Mouse (Mus musculus) thymus, adult 18-20 months (tissue): ENCODE data around the gene Neurog2.
A peak's percentile ranks its signal among the peaks of the same experiment; 100 is the strongest.

Source experiments
- DNase-seq, 2 experiments: peaks; one replicate each; pipeline ENCODE4 v3.0.0; 2022; ENCODE audit warnings: mixed read lengths in 2 of 2

Neurog2 gene

DNA sequence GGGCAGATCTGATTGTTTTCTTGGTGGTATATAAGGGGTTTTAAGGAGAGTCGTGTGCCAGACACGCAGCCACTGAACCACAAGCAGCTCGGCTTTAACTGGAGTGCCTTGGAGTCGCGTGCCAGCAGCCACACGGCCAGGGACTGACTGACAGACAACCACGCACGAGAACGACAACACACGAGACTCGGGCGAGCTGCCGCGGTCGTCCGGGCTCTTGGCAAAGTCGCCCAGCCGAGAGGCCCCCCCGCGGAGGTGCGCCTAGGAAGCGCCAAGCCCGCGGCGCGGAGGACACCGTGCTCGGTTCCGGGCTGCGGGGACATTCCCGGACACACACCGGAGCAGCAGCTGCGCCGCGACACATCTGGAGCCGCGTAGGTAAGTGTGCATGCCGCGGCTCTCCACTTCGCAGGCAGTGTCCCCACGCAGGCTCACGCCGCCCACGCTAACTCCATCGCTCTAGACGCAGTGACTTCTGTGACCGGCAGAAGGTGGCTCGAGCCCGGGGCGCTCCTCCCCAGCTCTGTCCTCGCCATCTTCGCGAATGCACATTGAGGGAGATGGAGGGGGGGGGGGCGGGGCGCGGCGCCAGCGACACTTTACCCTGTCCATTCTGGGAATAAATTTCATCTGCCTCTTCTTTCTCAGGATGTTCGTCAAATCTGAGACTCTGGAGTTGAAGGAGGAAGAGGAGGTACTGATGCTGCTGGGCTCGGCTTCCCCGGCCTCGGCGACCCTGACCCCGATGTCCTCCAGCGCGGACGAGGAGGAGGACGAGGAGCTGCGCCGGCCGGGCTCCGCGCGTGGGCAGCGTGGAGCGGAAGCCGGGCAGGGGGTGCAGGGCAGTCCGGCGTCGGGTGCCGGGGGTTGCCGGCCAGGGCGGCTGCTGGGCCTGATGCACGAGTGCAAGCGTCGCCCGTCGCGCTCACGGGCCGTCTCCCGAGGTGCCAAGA lies at the start of gene Neurog2:
Neurog2 (plus strand) TSS at position 56 of the 953 bp plus-strand sequence.
- no peak for DNase-seq

GRCm38 (mm10) chr3:127597136-127597535 lies 35.8 kb upstream of the Neurog2 start:
- no peak for DNase-seq

- no peak for DNase-seq
Observed at GRCm38 (mm10) chr3:127608109-127608508, 24.8 kb upstream of the Neurog2 start.

- peak; percentile 43 to 62 for DNase-seq
Observed at GRCm38 (mm10) chr3:127625296-127625695, 7.6 kb upstream of the Neurog2 start.

DNA sequence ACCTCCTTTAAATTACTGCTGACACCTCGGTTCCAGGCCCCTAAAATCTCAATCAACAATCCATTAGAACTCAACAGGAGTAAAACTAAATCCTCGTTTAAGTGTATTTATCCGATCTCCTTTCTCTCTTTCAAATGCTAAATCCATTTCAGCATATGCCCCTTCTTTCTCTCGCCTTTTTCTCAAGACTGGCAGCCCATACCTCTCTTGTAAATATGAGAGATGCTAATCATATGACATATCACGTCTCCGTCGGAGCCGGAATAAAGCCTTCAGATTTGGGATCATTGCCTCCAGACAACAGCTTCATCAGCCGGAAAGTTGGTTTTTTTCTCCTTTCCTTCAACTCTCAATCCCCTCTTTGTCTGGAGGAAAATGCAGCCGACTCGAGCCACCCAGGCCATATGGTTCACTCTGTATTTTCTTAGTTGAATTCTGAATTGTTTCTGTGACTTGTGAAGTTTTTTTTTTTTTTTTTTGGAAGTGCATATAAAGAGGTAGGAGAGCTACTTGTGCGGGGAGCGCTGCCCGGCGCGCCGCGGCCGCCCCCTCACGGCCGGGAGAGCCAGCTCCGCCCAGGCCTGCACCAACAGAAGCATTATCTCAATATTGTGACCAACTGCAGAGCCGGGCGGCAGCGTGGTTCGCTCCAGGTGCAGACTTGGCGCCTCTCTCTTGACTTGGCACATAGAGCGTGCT lies 7.1 kb upstream of the Neurog2 start:
- DNase-seq = no peak

DNA sequence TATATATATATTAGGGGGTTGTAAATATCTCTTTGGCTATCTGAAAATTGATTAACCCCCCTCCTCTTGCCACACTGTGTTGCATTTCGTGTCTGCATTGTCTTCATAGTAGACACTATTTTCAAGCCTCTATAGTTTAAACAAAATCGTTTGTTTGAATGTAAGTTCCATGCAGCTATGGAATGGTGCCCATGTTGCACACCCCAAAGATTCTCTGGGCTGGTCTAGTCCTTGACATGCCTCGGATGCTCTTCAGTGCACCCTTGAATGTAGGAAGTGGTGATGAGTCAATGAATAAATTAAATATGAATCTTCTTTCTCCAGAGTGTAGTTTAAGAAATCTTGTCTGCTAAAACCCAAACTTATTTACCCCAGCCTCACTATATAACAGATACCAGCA lies 6.4 kb upstream of the Neurog2 start:
- DNase-seq = no peak

- no peak for DNase-seq
Observed at GRCm38 (mm10) chr3:127627151-127627955, 5.6 kb upstream of the Neurog2 start.

GRCm38 (mm10) chr3:127627956-127628310 lies 5.0 kb upstream of the Neurog2 start:
- DNase-seq = no peak

- no peak for DNase-seq
Observed at GRCm38 (mm10) chr3:127628311-127629184, 4.4 kb upstream of the Neurog2 start.

DNA sequence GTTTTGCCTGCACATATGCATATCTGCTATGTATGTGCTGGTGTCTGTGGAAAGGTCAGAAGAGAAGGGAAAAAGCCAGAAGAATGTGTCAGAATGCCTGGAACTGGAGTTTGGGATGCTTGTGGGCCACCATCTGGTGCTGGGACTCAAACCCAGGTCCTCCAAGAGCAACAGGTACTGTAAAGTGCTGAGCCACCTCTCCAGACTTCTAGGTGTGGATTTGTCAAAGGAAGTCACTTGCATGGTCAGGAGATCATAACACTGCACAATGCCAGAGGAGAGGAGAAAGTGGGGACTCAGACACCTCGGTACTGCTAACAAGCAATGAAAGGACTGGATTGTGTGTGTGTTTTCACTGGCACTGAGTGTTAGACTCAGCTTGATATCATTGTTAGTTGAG lies 2.7 kb upstream of the Neurog2 start:
- DNase-seq = no peak

DNA sequence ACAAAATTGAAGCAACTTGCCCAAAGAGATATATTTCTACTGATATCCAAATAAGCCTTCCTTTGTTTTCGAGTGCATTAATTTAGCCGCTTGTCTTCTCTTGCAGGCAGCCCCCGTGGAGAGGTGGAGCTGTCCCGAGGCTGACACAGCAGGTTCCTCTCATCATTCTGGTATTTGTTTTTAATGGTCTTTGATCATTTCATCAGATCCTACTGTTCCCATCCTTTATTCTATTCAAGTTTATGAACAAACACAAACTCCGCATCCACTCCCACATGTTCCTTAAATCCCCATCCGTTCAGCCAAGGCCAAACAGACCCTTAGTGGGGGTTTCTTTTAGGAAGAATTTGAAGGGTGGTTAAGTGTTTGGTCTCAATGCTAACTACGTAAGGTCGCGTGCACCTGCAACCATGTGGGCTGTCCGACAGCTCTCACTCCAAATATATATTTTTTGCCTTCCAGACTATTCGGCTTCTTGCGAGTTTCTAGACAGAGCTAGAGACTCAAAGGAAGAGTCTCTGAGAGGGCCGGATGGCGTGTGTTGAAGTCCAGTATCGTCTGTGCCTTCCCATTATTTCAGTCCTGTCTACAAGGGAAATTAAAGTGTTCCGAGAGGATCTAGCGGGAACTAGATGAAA lies 2.1 kb upstream of the Neurog2 start:
- no peak for DNase-seq

DNA sequence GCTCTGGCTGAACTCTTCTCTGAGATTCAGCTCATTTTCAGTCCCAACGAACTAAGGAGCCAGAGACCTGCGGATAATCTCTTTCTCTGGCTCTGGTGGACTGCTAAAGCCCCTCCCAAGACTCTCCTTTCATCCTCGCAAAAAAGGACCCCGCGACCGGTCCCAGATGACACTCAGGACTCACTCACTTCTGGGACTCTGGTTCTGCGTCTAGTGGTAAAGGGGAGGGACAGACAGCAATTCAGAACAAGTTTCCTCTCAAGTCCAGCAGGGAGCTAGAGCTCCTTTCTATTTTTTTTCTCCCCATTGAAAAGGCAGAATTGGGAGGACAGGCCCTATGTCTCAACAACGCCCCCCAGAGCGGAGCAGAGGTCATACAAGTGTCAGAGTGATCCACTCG lies 1.4 kb upstream of the Neurog2 start:
- DNase-seq = no peak

DNA sequence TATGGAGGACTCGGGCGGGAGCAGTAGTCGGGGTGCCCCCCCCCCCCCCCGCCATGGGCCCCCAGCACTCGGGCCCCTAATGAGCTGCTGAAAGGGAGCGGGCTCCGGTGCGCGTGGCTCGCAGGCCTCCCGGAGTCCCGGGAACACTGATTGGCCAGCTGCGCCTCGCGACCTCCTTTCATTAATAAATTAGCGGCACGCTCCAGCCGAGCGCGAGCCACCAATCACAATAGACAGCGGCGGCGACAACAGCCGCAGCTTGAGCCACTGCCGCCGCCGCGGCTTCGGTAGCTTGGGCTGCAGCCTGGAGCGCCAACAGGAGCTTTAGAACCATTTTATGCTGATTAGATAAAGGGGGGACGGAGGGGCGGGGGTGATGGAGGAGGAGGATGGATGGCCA lies 404 bp upstream of the Neurog2 start:
- DNase-seq = no peak

DNA sequence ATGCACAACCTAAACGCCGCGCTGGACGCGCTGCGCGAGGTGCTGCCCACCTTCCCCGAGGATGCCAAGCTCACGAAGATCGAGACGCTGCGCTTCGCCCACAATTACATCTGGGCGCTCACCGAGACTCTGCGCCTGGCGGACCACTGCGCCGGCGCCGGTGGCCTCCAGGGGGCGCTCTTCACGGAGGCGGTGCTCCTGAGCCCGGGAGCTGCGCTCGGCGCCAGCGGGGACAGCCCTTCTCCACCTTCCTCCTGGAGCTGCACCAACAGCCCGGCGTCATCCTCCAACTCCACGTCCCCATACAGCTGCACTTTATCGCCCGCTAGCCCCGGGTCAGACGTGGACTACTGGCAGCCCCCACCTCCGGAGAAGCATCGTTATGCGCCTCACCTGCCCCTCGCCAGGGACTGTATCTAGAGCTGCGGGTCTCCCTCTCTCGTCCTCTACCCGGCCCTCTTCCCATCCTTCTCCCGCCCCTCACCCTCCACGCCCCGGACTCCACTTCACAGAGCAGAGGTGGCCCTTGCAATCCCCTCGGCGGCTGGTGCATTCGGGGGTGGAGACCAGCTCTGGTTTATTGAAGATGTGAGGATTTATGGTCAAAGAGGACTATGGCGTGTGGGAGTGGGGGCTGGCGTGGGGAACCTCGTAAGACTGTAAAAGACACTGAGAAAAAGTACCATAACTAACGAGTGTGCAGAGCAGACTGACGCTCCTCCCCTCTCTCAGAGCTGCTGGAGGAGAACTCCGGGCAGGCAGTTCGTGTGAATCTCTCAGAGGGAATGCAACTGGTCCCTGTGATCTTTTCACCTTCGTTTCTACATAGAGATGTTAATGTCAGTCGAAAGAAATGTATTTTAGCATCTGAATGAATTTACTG lies 1.4 kb downstream of the Neurog2 start:
- DNase-seq = peak; percentile 19 to 32

DNA sequence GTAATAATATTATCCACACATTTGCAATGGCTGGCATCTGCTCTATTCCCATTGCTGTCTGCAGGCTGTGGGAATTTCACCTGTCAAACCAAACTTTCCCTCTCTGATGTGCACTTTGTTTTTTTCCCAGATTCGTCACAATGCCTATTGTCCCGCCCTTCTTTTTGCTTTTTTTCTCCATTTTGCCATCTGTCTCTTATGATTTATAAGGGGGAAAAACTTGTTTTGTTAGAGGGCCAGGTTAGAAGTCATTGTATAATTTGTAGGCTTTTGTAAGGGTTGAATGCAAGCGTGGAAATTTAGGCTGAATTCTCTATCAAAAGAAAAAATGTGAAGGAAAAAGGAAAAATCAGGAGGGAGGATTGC lies 2.0 kb downstream of the Neurog2 start:
- DNase-seq = no peak

- DNase-seq = no peak
Observed at GRCm38 (mm10) chr3:127639875-127640761, 7.2 kb downstream of the Neurog2 start.

DNA sequence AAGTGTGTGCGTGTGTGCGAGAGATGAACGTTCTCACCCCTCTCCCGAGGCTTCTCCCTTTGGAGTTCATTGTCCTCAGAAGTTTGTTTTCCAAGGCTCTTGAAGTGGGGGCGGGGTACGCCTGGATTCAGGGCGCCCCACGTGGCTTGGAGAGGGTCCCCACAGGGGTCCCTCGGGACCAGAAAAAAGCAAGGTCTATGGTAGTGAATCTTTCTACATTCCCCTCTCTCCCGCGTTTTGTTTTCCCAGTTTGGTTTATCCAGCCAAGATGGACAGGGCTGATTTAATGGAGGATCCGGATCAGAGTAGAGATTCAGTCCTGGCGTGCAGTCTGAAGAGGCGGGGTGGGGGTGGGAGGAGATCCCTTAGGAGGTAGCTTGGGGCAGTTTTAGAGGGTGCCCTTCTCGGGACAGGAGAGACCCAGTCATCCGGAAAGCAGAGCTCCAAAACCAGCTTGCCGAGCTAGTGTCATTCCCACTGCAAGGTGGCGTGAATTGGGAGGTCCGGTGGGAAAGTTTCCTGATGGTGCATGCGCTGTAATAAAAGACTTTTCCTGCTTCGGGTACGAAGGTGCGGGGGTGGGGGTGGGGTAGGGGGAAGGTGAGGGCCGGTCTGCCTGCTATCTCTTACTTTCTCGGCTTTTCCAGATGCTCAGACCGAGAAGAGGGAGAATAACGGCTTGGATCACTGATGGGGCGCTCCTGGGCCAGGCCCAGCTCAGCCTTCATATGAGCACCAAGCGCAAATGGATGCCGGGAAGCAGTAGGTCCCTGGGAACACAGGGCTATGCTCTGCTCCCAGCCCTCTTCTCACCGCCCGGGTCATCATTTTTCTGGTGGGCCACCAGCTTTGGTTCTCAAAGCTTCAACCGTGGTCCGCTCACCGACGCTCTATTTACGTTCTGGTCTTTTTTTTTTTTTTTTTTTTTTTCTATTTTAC lies 8.1 kb downstream of the Neurog2 start:
- no peak for DNase-seq

GRCm38 (mm10) chr3:127642211-127642610 lies 9.3 kb downstream of the Neurog2 start:
- DNase-seq = no peak
